Mouse (Mus musculus) naive thymus-derived CD4-positive, alpha-beta T cell, adult 2 months (primary cell): ENCODE measurements around the gene 9430097D07Rik.

Experiments used
- DNase-seq: peaks from one replicate; pipeline ENCODE4 v3.0.0-alpha.2; 2011; ENCODE audit warnings: low read depth

The 9430097D07Rik gene

DNA sequence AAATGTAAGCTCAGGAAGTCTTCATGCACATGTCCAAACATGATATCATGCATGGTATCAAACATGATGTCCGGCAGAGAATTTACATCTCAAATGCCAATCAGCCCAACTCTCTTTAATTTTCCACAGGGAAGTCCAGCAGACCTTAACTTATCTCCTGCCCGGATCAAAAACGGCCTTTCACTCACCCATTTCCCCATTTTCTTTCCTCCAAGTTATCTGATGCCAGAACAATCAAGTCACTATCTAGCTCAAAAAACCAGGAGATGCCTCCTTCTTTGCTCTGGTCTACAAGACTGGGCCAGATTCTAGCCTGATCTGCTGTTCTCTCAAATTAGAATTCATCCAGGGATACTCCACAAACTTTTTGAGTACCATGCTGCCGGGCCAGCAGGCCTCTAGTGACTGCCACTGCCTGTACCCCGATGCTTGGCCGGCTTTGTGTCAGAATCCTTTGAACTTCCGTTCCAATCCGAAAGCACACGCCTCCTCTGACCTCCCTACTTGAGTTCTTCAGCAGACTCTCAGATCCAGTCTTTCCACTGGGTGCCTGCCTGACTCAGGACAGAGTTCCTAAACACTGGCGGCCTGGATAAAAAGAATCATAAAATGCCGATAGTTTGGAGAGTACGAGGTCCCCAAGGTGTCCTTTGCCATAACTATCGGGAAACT lies 41.3 kb downstream of the 9430097D07Rik start:
- DNase-seq = peak; percentile 72

DNA sequence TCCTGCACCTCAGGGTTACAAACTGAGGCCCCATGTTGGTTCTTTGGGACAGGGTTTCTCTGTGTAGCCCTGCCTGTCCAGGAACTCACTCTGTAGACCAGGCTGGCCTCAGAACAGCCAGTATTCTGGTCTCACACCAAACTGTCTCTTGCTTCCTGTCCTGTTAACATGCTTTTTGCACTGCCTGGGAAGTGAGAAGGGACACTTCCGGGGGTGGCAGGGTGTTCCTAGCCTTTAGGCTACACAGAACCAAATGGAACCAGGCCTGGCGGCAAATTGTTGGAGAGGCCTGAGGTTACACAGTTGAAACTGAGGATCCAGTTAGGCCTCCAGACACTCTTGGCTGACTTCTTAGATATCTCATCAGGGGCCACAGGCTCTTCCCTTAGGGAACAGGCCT lies 42.3 kb downstream of the 9430097D07Rik start:
- DNase-seq = no peak

DNA sequence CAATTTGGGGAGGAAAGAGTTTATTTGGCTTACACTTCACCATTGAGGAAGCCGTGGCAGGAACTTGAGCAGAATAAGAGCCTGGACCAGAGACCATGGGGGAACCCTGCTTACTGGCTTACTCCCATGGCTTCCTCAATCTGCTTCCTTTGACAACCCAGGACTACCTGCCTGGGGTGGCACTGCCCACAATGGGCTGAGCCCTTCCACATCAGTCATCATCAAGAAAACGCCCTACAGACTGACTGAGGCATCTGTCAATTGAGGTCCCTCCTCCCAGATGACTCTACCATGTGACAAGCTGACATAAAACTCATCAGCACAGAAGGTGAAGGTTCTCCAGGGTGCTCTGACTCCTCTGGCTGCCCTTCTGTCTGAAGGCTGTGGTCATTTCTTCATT lies 45.0 kb downstream of the 9430097D07Rik start:
- no peak for DNase-seq

DNA sequence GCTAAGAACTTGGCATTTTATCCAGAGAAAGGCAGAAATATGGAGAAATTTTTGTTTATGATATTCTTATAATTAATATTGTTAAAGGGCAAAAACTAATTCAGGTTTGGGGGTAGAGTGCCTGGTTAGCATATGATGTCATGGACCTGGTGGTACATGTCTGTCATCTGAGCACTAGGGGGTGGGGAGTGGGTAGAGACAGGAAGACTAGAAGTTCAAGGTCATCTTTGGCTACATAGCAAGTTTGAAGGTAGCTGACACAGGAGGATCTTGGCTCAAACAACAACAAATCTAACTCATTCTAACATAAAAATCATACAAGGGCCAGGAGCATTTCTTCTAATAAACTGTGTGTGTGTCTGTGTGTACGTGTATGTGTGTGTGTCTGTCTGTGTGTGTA lies 47.2 kb downstream of the 9430097D07Rik start:
- no peak for DNase-seq

DNA sequence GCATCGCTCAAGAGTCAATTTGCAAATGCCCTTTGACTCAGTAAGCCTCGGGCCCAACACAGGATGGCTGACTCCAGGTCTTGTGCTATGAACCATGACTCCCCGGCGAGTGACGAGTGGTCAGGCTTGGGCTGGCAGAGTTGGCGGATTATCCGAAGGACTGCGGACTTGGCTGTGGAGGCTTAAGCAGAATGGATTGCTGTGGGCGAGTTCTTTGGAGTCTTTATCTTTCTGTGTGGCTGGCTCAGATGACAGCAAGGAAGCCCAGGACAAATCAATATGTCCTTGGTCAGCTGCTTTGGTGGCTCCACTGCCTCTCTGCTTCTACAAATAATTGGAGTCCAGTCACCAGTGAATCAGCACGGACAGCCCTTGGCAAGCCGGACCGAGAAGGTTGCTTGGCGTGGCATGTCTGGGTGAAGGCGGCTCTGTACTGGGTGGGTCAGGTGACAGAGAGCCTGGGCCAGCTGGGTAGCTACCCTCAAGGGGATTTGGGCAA lies 48.0 kb downstream of the 9430097D07Rik start:
- no peak for DNase-seq

DNA sequence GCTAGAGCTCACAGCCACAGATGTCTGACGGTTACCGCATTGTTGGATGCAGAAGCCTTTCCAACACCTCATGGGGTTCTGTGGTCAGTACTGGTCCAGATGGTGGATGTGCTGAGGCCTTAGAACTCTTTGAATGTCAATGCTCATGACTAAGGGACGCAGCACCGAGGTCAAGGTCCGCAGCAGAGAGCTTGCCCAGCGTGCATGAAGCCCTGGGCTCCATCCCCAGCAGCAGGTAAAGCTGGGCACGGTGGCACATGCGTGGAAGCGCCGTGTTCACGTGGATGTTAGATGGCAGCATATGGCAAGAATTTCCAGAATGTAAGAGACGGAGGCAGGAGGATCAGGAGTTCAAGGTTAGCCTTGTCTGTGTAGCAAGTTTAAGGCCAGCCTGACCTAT lies 49.7 kb downstream of the 9430097D07Rik start:
- no peak for DNase-seq

DNA sequence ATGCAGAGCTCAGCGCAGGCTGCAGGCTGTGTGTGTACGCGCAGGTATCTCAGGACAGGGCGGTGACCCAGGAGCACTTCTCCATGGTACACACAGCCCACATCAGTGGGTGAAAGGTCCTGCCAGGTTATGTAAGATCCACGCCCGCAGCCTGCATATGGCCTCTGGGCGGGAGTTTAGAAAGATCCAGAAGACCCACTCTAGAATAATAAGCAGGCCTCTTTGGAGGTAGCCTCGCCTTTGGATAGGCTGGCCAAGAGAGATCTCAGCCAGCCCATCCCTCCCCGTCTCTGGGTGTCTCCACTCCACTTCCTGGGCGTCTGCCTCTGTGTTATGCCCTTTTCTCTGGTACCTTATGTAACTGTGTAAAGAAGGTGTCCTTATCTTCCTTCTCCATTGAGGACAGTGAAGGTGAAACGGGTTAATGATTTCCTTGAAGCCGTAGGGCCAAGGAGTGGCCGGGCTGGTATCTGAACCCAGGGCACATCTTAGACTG lies 50.9 kb downstream of the 9430097D07Rik start:
- no peak for DNase-seq
